Mouse (Mus musculus) midbrain, embryonic 14.5 days (tissue): ENCODE data around the gene Retreg2. TPM values are rescaled to one million over a fixed set of nuclear protein-coding genes. Genes with fewer than 3 reads are reported as not detected.

Experiments used
- ATAC-seq: fragments of 200-750 bp; cut with Nextera tagmentation; 2 replicates; pipeline ENCODE4 v1.8.0; 2017; ENCODE audit warnings: moderate number of reproducible peaks, moderate library complexity; ENCODE audit not compliant: low FRiP score, low TSS enrichment
- DNase-seq: peaks from one replicate; pipeline ENCODE4 v3.0.0-alpha.2; 2015
- H3K27ac ChIP-seq: fragments of 300-500 bp; sonication (generic); replicated peaks from 2 replicates; pipeline ENCODE4 v1.5.1; 2014; ENCODE audit warnings: mild to moderate bottlenecking, low read depth, low read length, moderate library complexity
- H3K27me3 ChIP-seq: fragments of 300-500 bp; sonication (generic); 2 replicates; pipeline ENCODE4 v1.6.1; 2014; ENCODE audit warnings: low read length, control low read depth, mixed read lengths; ENCODE audit not compliant: control insufficient read depth, insufficient read depth
- H3K36me3 ChIP-seq: fragments of 300-500 bp; sonication (generic); 2 replicates; pipeline ENCODE4 v1.6.1; 2014; ENCODE audit warnings: low read length, control low read depth; ENCODE audit not compliant: control insufficient read depth, insufficient read depth
- H3K4me1 ChIP-seq: fragments of 300-500 bp; sonication (generic); 2 replicates; pipeline ENCODE4 v1.6.1; 2014; ENCODE audit warnings: mild to moderate bottlenecking, antibody characterized with exemption, low read length, control low read depth; ENCODE audit not compliant: control insufficient read depth, insufficient read depth
- H3K4me2 ChIP-seq: fragments of 300-500 bp; sonication (generic); 2 replicates; pipeline ENCODE4 v1.6.1; 2014; ENCODE audit warnings: mild to moderate bottlenecking, low read length, moderate library complexity
- H3K4me3 ChIP-seq: fragments of 300-500 bp; sonication (generic); replicated peaks from 2 replicates; pipeline ENCODE4 v1.5.1; 2014; ENCODE audit warnings: low read depth, low read length
- H3K9ac ChIP-seq: fragments of 300-500 bp; sonication (generic); replicated peaks from 2 replicates; pipeline ENCODE4 v1.6.1; 2014; ENCODE audit warnings: mild to moderate bottlenecking, low read length, moderate library complexity
- H3K9me3 ChIP-seq: fragments of 300-500 bp; sonication (generic); 2 replicates; pipeline ENCODE4 v1.6.1; 2016; ENCODE audit warnings: low read length, control low read depth, mixed read lengths; ENCODE audit not compliant: control insufficient read depth
- WGBS: fragments of 180-500 bp; shearing (Covaris S2); extraction: QIAGEN DNeasy Blood & Tissue Kit; methylation state at CpG from one replicate; pipeline ENCODE4 v1.1.7; 2014; 5-methylcytosine and 5-hydroxymethylcytosine counted together
- polyA plus RNA-seq: library from polyadenylated mRNA; unstranded; fragments of >200 nt; fragmentation: Nextera tagmentation; extraction: Ambion mirVana; gene quantifications from 2 replicates; pipeline ENCODE4 v1.2.1, GENCODE M21; 2014

Retreg2 gene
- polyA plus RNA-seq, 1 experiment from 2014 or later = 126 TPM

DNA sequence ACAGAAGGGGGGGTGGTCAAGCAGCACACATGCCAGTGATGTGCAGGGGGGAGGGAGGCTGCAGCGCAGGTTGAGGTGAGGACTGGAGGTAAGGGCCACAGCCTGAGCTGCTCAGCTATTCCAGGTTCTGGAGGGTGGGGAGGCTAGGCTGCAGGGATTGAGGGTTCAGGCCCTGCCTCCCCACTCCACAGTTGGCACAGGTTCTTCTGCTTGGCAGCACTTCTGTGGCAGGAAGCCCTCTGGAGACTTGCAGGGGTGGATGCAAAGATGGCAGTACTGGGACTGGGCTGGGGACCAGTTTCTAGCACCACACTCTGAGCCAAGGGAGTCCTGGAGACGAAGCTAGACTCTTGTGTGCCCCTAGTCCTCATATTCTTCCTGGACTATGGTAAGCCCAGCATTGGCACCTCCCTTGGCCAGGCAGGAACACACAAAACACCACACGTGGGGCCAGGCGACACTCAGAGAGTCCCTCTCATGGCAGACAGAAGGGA is 38.8 kb downstream of the Retreg2 start:
- H3K9me3 ChIP-seq = no peaks in the 10 kb centered on the region
- H3K27me3 ChIP-seq = no peaks in the 10 kb centered on the region
- H3K4me3 ChIP-seq = no peak overlapping the region
- H3K36me3 ChIP-seq = peaks cover 62% of the 10 kb centered on the region
- H3K9ac ChIP-seq = no peak overlapping the region
- H3K27ac ChIP-seq = no peak overlapping the region
- ATAC-seq = no peak
- DNase-seq = no peak
- H3K4me2 ChIP-seq = no peak overlapping the region
- H3K4me1 ChIP-seq = peaks cover 16% of the 10 kb centered on the region
- WGBS = 83% methylated on average over 4 of the region's 4 CpGs

DNA sequence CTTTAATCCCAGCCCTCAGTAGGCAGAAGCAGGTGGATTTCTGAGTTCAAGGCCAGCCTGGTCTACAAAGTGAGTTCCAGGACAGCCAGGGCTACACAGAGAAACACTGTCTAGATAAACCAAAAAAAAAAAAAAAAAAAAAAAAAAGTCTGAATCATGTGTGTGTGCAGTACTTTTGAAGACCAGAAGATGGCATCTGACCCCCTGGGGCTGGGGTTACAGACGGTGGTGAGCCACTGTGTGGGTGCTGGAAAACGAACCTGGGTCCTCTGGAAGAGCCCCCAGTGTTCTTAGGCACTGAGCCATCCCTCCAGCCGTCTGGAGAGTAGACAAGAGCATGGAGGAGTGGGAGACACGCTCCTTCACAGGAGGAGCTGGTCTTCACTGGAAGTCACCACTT is 39.6 kb downstream of the Retreg2 start:
- H3K27ac ChIP-seq = no peak overlapping the region
- WGBS = 75% methylated on average over 4 of the region's 4 CpGs
- peaks cover 16% of the 10 kb centered on the region for H3K4me1 ChIP-seq
- no peak overlapping the region for H3K4me3 ChIP-seq
- no peak overlapping the region for H3K4me2 ChIP-seq
- no peaks in the 10 kb centered on the region for H3K27me3 ChIP-seq
- H3K9me3 ChIP-seq = no peaks in the 10 kb centered on the region
- ATAC-seq (no peak), DNase-seq (no peak)
- H3K9ac ChIP-seq = no peak overlapping the region
- H3K36me3 ChIP-seq = peaks cover 62% of the 10 kb centered on the region

DNA sequence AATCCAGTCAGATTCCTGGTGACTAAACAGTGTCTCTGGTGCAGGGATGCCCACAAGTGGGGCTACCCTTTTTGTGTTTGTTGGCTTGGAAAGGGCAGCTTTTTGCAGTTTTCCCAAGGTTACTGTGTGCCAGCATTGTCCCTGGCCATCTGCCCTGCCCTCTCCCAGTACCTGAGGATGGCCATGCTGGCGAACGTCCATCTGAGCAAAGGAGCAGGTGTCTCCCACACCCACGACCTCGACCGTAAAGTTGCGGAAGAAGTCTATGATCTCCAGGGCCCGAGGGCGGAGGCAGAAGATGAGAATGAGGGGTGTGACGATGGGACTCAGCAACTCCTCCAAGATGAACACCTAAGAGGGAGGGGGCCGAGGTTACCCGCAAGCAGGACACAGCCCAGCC is 42.9 kb downstream of the Retreg2 start:
- no peaks in the 10 kb centered on the region for H3K27me3 ChIP-seq
- H3K9ac ChIP-seq = no peak overlapping the region
- no peak overlapping the region for H3K27ac ChIP-seq
- no peak for ATAC-seq
- 92% methylated on average over 11 of the region's 11 CpGs for WGBS
- H3K4me1 ChIP-seq = no peaks in the 10 kb centered on the region; the same call in 1 of the 2 replicates
- H3K9me3 ChIP-seq = no peaks in the 10 kb centered on the region
- no peak overlapping the region for H3K4me2 ChIP-seq
- peaks cover 72% of the 10 kb centered on the region for H3K36me3 ChIP-seq
- no peak for DNase-seq
- no peak overlapping the region for H3K4me3 ChIP-seq

DNA sequence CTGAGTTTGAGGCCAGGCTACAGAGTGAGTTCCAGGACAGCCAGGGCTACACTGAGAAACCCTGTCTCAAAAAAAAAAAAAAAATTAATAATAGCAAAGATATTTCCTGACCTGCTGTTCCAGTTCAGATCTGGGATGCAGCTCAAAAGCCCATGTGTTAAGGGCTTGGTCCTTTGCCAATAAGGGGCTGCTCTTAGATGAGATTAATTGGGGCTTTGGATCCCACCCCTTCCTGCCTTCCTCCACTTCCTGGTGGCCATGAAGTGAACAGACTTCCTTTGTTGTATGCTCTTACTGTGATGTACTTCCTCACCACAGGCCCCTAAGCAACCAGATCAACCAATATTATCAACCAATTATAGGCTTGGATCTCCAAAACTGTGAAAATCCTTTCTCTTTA is 44.5 kb downstream of the Retreg2 start:
- ATAC-seq (no peak), DNase-seq (no peak)
- no peak overlapping the region for H3K9ac ChIP-seq
- H3K9me3 ChIP-seq = no peaks in the 10 kb centered on the region
- H3K4me2 ChIP-seq = no peak overlapping the region
- H3K4me3 ChIP-seq = no peak overlapping the region
- peaks cover 8% of the 10 kb centered on the region for H3K4me1 ChIP-seq
- no peak overlapping the region for H3K27ac ChIP-seq
- no peaks in the 10 kb centered on the region for H3K27me3 ChIP-seq
- H3K36me3 ChIP-seq = peaks cover 65% of the 10 kb centered on the region

DNA sequence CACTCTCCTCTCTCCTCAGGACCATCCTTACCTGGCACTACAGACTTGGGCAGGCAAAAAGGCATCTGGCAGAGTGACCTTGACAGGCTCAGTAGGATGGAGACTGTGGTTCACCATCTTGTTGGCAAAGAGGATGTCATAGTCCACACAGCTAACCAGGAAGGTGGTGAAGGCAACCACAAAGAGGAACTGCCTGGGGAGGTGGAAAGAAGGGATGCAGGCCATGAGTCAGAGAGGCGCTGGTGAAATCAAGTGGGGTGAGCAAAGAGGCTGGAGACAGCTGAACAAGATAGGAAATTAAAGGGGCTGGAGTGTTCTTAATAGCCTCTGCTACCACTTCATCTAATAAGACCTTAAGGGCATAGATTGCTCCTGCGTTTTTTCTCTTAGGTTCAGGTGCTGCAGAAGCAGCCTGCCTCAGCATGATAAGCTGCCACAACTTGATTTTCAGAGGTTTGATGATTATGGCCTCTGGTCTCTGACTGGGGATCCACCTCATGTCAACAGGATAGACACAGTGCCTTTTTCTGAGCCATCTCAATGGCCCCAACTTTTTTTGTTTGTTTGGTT is 45.4 kb downstream of the Retreg2 start:
- no peak overlapping the region for H3K4me3 ChIP-seq
- no peak overlapping the region for H3K27ac ChIP-seq
- H3K4me2 ChIP-seq = no peak overlapping the region
- DNase-seq (no peak), ATAC-seq (no peak)
- 80% methylated on average over 2 of the region's 2 CpGs for WGBS
- peaks cover 13% of the 10 kb centered on the region for H3K4me1 ChIP-seq
- H3K9ac ChIP-seq = no peak overlapping the region
- no peaks in the 10 kb centered on the region for H3K9me3 ChIP-seq
- H3K36me3 ChIP-seq = peaks cover 56% of the 10 kb centered on the region
- H3K27me3 ChIP-seq = no peaks in the 10 kb centered on the region

DNA sequence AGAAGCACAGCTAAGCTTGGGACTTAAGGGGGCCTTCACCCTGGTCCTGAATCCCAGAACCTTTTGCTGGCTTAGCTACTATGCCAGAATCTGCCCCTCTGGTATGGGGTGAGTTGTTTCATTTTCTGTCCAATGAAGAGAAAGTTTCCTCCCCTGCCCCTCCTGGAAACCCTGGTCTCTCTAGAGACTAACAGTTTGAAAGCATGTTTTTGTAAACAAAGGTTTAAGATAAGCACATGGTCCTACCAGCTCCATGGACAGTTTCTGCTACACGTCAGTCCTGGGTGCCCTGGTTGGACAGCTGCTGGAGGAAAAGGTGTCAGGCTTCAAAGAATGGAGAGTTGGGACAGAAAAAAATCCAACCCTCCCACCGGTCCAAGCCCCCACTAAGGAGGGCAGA is 48.0 kb downstream of the Retreg2 start:
- Histone ChIP-seq H3K4me3 (0 out of 2 replicates have a peak overlapping the region, but pooled peaks have one; percentile 71), H3K27me3 (no peaks in the 10 kb centered on the region), H3K9me3 (no peaks in the 10 kb centered on the region), H3K36me3 (peaks cover 38% of the 10 kb centered on the region), H3K27ac (no peak overlapping the region), H3K4me2 (peak overlapping the region; percentile 80), H3K9ac (no peak overlapping the region), H3K4me1 (peaks cover 19% of the 10 kb centered on the region)
- DNase-seq = no peak
- no peak for ATAC-seq
- WGBS = 88% methylated on average over 2 of the region's 2 CpGs

DNA sequence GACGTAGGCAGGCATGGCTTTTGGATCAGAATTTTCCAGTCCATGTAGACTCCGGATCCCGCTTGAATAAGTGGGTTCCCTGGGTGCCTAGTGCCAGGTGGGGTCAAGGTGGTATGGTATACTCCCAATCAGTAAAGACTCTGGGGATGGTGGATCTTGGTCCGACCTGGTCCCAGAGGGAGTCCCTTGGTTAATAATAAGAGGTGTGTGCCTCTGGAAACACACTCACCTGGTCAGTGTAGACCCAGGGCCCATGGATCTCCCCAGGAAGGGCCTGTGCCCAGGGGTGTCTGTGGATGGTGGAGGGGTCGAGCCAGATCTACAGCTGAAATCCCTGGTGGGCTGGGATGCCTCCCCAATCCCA is 48.7 kb downstream of the Retreg2 start:
- peak overlapping the region; percentile 80 for H3K4me2 ChIP-seq

DNA sequence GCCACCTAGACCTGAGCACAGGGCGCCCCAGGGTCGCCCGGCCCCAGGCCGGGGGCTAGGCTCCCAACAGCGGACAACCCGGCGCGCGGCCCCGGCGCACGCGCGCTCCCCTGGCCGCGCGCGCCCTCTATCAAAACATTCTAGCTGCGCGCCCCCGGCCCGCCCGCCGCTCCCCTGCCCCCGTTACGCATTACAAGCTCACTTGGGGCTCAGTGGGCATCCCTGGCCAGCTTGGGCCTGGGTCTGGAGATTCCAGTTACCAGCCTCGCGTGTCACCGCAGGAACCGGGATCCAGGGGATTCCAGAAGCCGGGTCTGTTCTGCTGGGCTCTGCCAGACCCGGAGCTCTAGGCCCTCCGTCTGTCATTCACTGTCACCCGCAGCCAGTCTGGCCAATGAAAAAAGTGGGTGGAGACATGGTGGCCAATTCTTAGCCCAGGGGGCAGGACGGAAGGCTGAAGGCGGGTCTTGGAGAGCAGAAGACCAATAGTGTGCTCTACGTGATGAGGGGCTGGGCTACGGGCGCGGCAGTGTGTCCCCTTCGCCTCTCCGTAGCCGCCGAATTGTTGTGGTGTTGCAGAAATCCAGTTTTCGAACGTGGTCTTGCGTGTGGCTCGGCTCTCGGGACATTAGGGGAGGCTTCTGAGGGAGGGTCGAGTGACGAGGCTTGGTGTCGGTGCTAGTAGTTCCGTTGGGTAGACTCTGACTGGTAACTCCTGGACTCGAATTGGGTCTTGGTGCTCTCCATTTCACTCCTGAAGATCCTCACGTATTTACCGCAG is 49.2 kb downstream of the Retreg2 start, which contains the start of the genes Ankzf1 and Atg9a:
TSS of gene Ankzf1 (plus strand) at position 530 of the 781 bp plus-strand sequence.
TSS of gene Atg9a (minus strand) at position 575 of the 781 bp plus-strand sequence.
- Histone ChIP-seq H3K9me3 (no peaks in the 10 kb centered on the region), H3K4me2 (peak within 1 kb of the TSS; percentile 80), H3K36me3 (peaks cover 38% of the 10 kb centered on the region), H3K4me3 (peak within 1 kb of the TSS; percentile 71), H3K27ac (peak within 1 kb of the TSS; percentile 95), H3K27me3 (no peaks in the 10 kb centered on the region), H3K9ac (peak within 1 kb of the TSS; percentile 84), H3K4me1 (peaks cover 19% of the 10 kb centered on the region)
- DNase-seq = peak; percentile 97
- ATAC-seq = peak; percentile 99
- under 1% methylated on average over 56 of the region's 56 CpGs for WGBS

More for the DNA sequence above, 48.7 kb downstream of the Retreg2 start:
- Histone ChIP-seq H3K9me3 (no peaks in the 10 kb centered on the region), H3K4me3 (peak overlapping the region; percentile 71), H3K4me1 (peaks cover 19% of the 10 kb centered on the region), H3K27ac (peak overlapping the region; percentile 95), H3K36me3 (peaks cover 38% of the 10 kb centered on the region), H3K27me3 (no peaks in the 10 kb centered on the region), H3K9ac (peak overlapping the region; percentile 84)
- DNase-seq (no peak), ATAC-seq (no peak)
- whole genome bisulfite sequencing = 42% methylated on average over 5 of the region's 5 CpGs
